Mouse (Mus musculus) urinary bladder, postnatal 36 days (tissue): ENCODE measurements around the gene Inppl1.

Experiments
- DNase-seq, 2 experiments: peaks; one replicate each; pipeline ENCODE4 v3.0.0; 2022; ENCODE audit warnings: low spot score in 2 of 2, mixed read lengths in 1 of 2

Gene Inppl1

GRCm38 (mm10) chr7:101837606-101838471 lies at the start of gene Inppl1:
Gene Inppl1, minus strand, starts transcription at chr7:101838229.
- peak; percentile 87 to 91 for DNase-seq

GRCm38 (mm10) chr7:101886274-101886673 lies 48.2 kb upstream of the Inppl1 start:
- no peak for DNase-seq

GRCm38 (mm10) chr7:101884160-101884559 lies 46.1 kb upstream of the Inppl1 start:
- DNase-seq = no peak

- DNase-seq = no peak
Measured at GRCm38 (mm10) chr7:101882413-101883154, 44.6 kb upstream of the Inppl1 start.

- no peak for DNase-seq
Measured at GRCm38 (mm10) chr7:101880855-101881254, 42.8 kb upstream of the Inppl1 start.

- DNase-seq = no peak
Measured at GRCm38 (mm10) chr7:101875978-101876377, 37.9 kb upstream of the Inppl1 start.

- DNase-seq = no peak
Measured at GRCm38 (mm10) chr7:101871296-101871695, 33.3 kb upstream of the Inppl1 start.

- DNase-seq = no peak
Measured at GRCm38 (mm10) chr7:101870629-101871028, 32.6 kb upstream of the Inppl1 start, which contains the start of gene Folr1. Gene Folr1, minus strand, starts transcription at chr7:101870788.

- no peak for DNase-seq
Measured at GRCm38 (mm10) chr7:101869163-101869500, 31.1 kb upstream of the Inppl1 start.

GRCm38 (mm10) chr7:101868241-101869162 lies 30.5 kb upstream of the Inppl1 start:
- no peak for DNase-seq

- no peak for DNase-seq
Measured at GRCm38 (mm10) chr7:101867482-101867881, 29.5 kb upstream of the Inppl1 start.

- no peak for DNase-seq
Measured at GRCm38 (mm10) chr7:101866491-101867265, 28.6 kb upstream of the Inppl1 start.

- DNase-seq = no peak
Measured at GRCm38 (mm10) chr7:101863415-101863814, 25.4 kb upstream of the Inppl1 start, which contains the start of gene Anapc15. Gene Anapc15, plus strand, starts transcription at chr7:101863715.

- DNase-seq = no peak
Measured at GRCm38 (mm10) chr7:101862291-101862690, 24.3 kb upstream of the Inppl1 start.

- DNase-seq = no peak
Measured at GRCm38 (mm10) chr7:101860978-101861377, 22.9 kb upstream of the Inppl1 start.

- DNase-seq = no peak
Measured at GRCm38 (mm10) chr7:101858362-101858761, 20.3 kb upstream of the Inppl1 start.

- no peak for DNase-seq
Measured at GRCm38 (mm10) chr7:101857094-101857493, 19.1 kb upstream of the Inppl1 start, which contains the start of gene Folr2. Gene Folr2, minus strand, starts transcription at chr7:101857194.

GRCm38 (mm10) chr7:101853816-101854215 lies 15.8 kb upstream of the Inppl1 start:
- DNase-seq = no peak

GRCm38 (mm10) chr7:101852846-101853245 lies 14.8 kb upstream of the Inppl1 start:
- no peak for DNase-seq

GRCm38 (mm10) chr7:101851689-101852088 lies 13.7 kb upstream of the Inppl1 start:
- DNase-seq = no peak

GRCm38 (mm10) chr7:101847934-101848333 lies 9.9 kb upstream of the Inppl1 start:
- DNase-seq = no peak
